Mouse (Mus musculus): ENCODE results near the gene Pabpn1.

- TF ChIP-seq POLR2A (IDR thresholded peaks at IDR 0.05; ENCODE audit: low read depth, low read length), result no peak
- TF ChIP-seq CTCF (conservative IDR thresholded peaks at IDR 0.05; ENCODE audit: insufficient read depth, insufficient read length, low read depth, low read length), result no peak
These were observed 26.0 kb upstream of the Pabpn1 start for GRCm38 (mm10) chr14:54866268-54866667.

Measured in kidney, adult 2 months (tissue).